In the genomic region with DNA sequence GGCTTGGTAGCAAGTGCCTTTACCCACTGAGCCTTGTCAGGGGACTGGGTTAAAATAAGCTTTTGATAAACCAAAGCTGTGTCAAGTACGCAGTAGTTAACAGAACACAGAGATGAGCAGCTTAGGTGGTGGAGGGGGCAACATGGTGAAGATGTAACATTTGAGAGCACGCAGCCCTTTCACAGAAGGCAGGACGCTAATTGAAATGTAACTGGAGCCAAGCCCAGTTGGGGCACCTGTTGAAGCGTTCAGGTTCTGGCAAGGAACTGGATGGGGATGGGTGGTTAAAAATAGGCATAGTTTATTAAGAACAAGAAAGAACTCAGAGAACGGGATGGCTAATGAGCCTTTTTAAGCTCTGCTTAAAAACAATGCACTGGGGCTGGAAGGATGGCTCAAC, we compare ENCODE assay signal across 32 mouse cellular contexts. TPM values are rescaled to one million over a fixed set of nuclear protein-coding genes. Genes with fewer than 3 reads are reported as not detected.
A peak's percentile ranks its signal among the peaks of the same experiment; 100 is the strongest.
DNase-seq lines count a peak whose midpoint lies in the region; ATAC-seq and TF ChIP-seq lines count a peak whose summit lies in the region.
"Had no signal": no experiment of that assay in that cellular context is flagged by ENCODE, and none has a peak within 500 bp of the region (broad histone marks: within the 10 kb centered on the region; RNA-seq: fewer than 3 reads in every experiment).

No protein-coding gene starts in this region.

- H3K4me1 ChIP-seq in forebrain, postnatal 0 days (ENCODE audit: insufficient read depth): no peaks in the 10 kb centered on the region
- H3K4me1 ChIP-seq in forebrain, embryonic 14.5 days (ENCODE audit: control insufficient read depth, insufficient read depth, low read length): no peaks in the 10 kb centered on the region
- H3K4me1 ChIP-seq in heart, adult 2 months (ENCODE audit: control insufficient read depth, insufficient read depth, low read length): peaks cover 3% of the 10 kb centered on the region; the same call in 1 of the 2 replicates
- H3K4me1 ChIP-seq: intestine, embryonic 15.5 days had no signal

- no peak overlapping the region for H3K4me2 ChIP-seq in forebrain, postnatal 0 days (ENCODE audit: low read depth)
- H3K4me2 ChIP-seq in forebrain, embryonic 14.5 days (ENCODE audit: low read length): no peak overlapping the region
- H3K4me2 ChIP-seq: heart, embryonic 15.5 days; intestine, embryonic 15.5 days had no signal

- no peak for TF ChIP-seq POLR2A in heart, adult 2 months (IDR thresholded peaks at IDR 0.05; ENCODE audit: insufficient read depth, low read depth, low read length)
- TF ChIP-seq POLR2A in brain, embryonic 14.5 days (IDR thresholded peaks at IDR 0.05; ENCODE audit: borderline replicate concordance, extremely low read depth, insufficient read depth, insufficient read length, poor library complexity, severe bottlenecking): no peak

- no peaks in the 10 kb centered on the region for H3K9me3 ChIP-seq in forebrain, postnatal 0 days (ENCODE audit: low read length)
- H3K9me3 ChIP-seq in forebrain, embryonic 14.5 days (replicated peaks; ENCODE audit: control insufficient read depth, low read length): no peaks in the 10 kb centered on the region
- H3K9me3 ChIP-seq: heart, embryonic 15.5 days; hindbrain, embryonic 10.5 days; intestine, embryonic 15.5 days had no signal

- no peak overlapping the region for H3K9ac ChIP-seq in forebrain, postnatal 0 days
- no peak overlapping the region for H3K9ac ChIP-seq in forebrain, embryonic 14.5 days (ENCODE audit: low read length)
- no peak overlapping the region for H3K9ac ChIP-seq in heart, adult 2 months (ENCODE audit: low read depth, low read length)
- H3K9ac ChIP-seq: heart, embryonic 15.5 days; intestine, embryonic 15.5 days; liver, embryonic 14.5 days had no signal

- H3K36me3 ChIP-seq in forebrain, postnatal 0 days (ENCODE audit: insufficient read depth): no peaks in the 10 kb centered on the region
- no peaks in the 10 kb centered on the region for H3K36me3 ChIP-seq in forebrain, embryonic 14.5 days (ENCODE audit: control insufficient read depth, insufficient read depth, low read length)
- H3K36me3 ChIP-seq in heart, adult 2 months (ENCODE audit: control insufficient read depth, insufficient read depth, low read length): no peaks in the 10 kb centered on the region
- H3K36me3 ChIP-seq: heart, embryonic 15.5 days; hindbrain, embryonic 10.5 days; intestine, embryonic 15.5 days had no signal

- no peak overlapping the region for H3K4me3 ChIP-seq in forebrain, postnatal 0 days (ENCODE audit: low read depth, low read length)
- no peak overlapping the region for H3K4me3 ChIP-seq in forebrain, embryonic 14.5 days (ENCODE audit: low read depth, low read length)
- no peak overlapping the region for H3K4me3 ChIP-seq in heart, adult 2 months
- H3K4me3 ChIP-seq: erythroblast, embryonic 14.5 days; heart, embryonic 15.5 days; hindbrain, embryonic 10.5 days; intestine, embryonic 15.5 days had no signal

- H3K79me2 ChIP-seq in heart, adult 2 months (replicated peaks; ENCODE audit: control insufficient read depth, insufficient read depth, low read length): no peaks in the 10 kb centered on the region

- peak; percentile 47 for DNase-seq in forebrain, postnatal 0 days
- DNase-seq in forebrain, embryonic 14.5 days (ENCODE audit: low spot score): no peak
- no peak for DNase-seq in heart, adult 2 months
- no peak for DNase-seq in heart, postnatal 4 days
- DNase-seq in layer of hippocampus, adult 11-12 months (ENCODE audit: low spot score): peak; percentile 55
- no peak for DNase-seq in layer of hippocampus, postnatal 25 days (ENCODE audit: extremely low spot score in 1 of 2, low spot score in 1 of 2)
- DNase-seq in brain, embryonic 14.5 days (ENCODE audit: low read depth): peak; percentile 47
- DNase-seq: adrenal gland, postnatal 14 days; cerebellum, adult 9-11 months; kidney, adult 2 months; kidney, postnatal 4 days; liver; lung, adult 2 months; lung, postnatal 10 days; midbrain, embryonic 14.5 days; thymus, adult 2 months; thymus, postnatal 36 days had no signal

- H3K27me3 ChIP-seq in forebrain, postnatal 0 days (ENCODE audit: insufficient read depth, low read length): no peaks in the 10 kb centered on the region
- H3K27me3 ChIP-seq in forebrain, embryonic 14.5 days (replicated peaks; ENCODE audit: control insufficient read depth, insufficient read depth, low read length): no peaks in the 10 kb centered on the region
- no peaks in the 10 kb centered on the region for H3K27me3 ChIP-seq in heart, adult 2 months (ENCODE audit: control insufficient read depth, insufficient read depth, low read length)
- H3K27me3 ChIP-seq: heart, embryonic 15.5 days; intestine, embryonic 15.5 days had no signal

- TF ChIP-seq EP300 in heart, adult 2 months (IDR thresholded peaks at IDR 0.05; ENCODE audit: insufficient read depth, low read depth, low read length): no peak

- no peak for ATAC-seq in forebrain, postnatal 0 days
- no peak for ATAC-seq in forebrain, embryonic 14.5 days
- ATAC-seq: CD4-positive, CD25-positive, alpha-beta regulatory T cell, adult 4 months; hindbrain, embryonic 16.5 days; intestine, embryonic 15.5 days had no signal

- no peak for TF ChIP-seq CTCF in forebrain, postnatal 0 days (IDR thresholded peaks at IDR 0.05; ENCODE audit: low read depth)
- no peak for TF ChIP-seq CTCF in heart, adult 2 months (IDR thresholded peaks at IDR 0.05)
- no peak for TF ChIP-seq CTCF in brain, embryonic 14.5 days (IDR thresholded peaks at IDR 0.05; ENCODE audit: borderline replicate concordance, extremely low read depth, insufficient read depth, insufficient read length)

- intact Hi-C loops in heart, adult 2 months (cut with DNase I): no loop called here

- H3K27ac ChIP-seq in forebrain, postnatal 0 days (ENCODE audit: low read depth, low read length): no peak overlapping the region
- no peak overlapping the region for H3K27ac ChIP-seq in forebrain, embryonic 14.5 days (ENCODE audit: low read depth, low read length)
- H3K27ac ChIP-seq in heart, adult 2 months: peak overlapping the region; percentile 17
- H3K27ac ChIP-seq: heart, embryonic 15.5 days; hindbrain, embryonic 10.5 days; intestine, embryonic 15.5 days; liver, embryonic 14.5 days had no signal

- WGBS in forebrain, postnatal 0 days: 59% methylated on average over 5 of the region's 5 CpGs
- 71% methylated on average over 5 of the region's 5 CpGs for WGBS in forebrain, embryonic 14.5 days
- WGBS in heart, adult 2 months: 42% methylated on average over 5 of the region's 5 CpGs

RNA-seq across cellular contexts. Expression of gene St6galnac1, which starts 24.1 kb away (rescaled TPM):
- not detected in 2 replicates for total RNA-seq in forebrain, postnatal 0 days (2014; rRNA removed)
- polyA plus RNA-seq in forebrain, postnatal 0 days (2015; fragmentation: Nextera tagmentation; extraction: Ambion mirVana): not detected in 2 replicates
- polyA plus RNA-seq in forebrain, embryonic 14.5 days (2014; fragmentation: Nextera tagmentation; extraction: Ambion mirVana): not detected in 2 replicates
- not detected for total RNA-seq in heart, adult 2 months (2021)
- not detected in 2 replicates for polyA plus RNA-seq in heart, adult 2 months (2012; rRNA removed)
- total RNA-seq in heart, postnatal 4 days (2021): not detected
- total RNA-seq in layer of hippocampus, postnatal 25 days (2021): not detected
- polyA plus RNA-seq in brain, embryonic 14.5 days (2012; rRNA removed): not detected in 2 replicates
- total RNA-seq: adrenal gland, postnatal 14 days; gastrocnemius, postnatal 36 days; layer of hippocampus, postnatal 36 days; left cerebral cortex, postnatal 10 days; monocyte, adult 5-6 weeks had no signal
- polyA plus RNA-seq: erythroblast, embryonic 14.5 days; forebrain, embryonic 11.5 days; heart, embryonic 15.5 days; hindbrain, embryonic 10.5 days; hindbrain, embryonic 16.5 days; intestine, embryonic 15.5 days; kidney, embryonic 16.5 days; limb, embryonic 11.5 days; liver, embryonic 14.5 days; midbrain, embryonic 14.5 days; neural tube, embryonic 14.5 days had no signal

RNA-seq across cellular contexts. Expression of gene Mxra7, which starts 28.5 kb away (rescaled TPM):
- total RNA-seq in forebrain, postnatal 0 days (2014; rRNA removed): 9.8 TPM in 2 replicates
- polyA plus RNA-seq in forebrain, postnatal 0 days (2015; fragmentation: Nextera tagmentation; extraction: Ambion mirVana): 11.7 and 16.0 TPM in 2 replicates
- polyA plus RNA-seq in forebrain, embryonic 14.5 days (2014; fragmentation: Nextera tagmentation; extraction: Ambion mirVana): 3.6 and 3.8 TPM in 2 replicates
- 10 to 100 TPM; 15.1 to 19.4 TPM for total RNA-seq in heart, adult 2 months (2021)
- 10.4 and 15.6 TPM in 2 replicates for polyA plus RNA-seq in heart, adult 2 months (2012; rRNA removed)
- 10 to 100 TPM; 40.9 to 42.9 TPM for total RNA-seq in heart, postnatal 4 days (2021)
- total RNA-seq in layer of hippocampus, postnatal 25 days (2021): 10 to 100 TPM; 16.8 to 21.2 TPM
- 14.2 and 30.5 TPM in 2 replicates for polyA plus RNA-seq in brain, embryonic 14.5 days (2012; rRNA removed)
- total RNA-seq: monocyte, adult 5-6 weeks had no signal
- polyA plus RNA-seq: CD4-positive, CD25-positive, alpha-beta regulatory T cell, adult 4 months had no signal

RNA-seq across cellular contexts. Expression of gene Mettl23, which starts 43.7 kb away (rescaled TPM):
- 40.3 and 55.4 TPM in 2 replicates for total RNA-seq in forebrain, postnatal 0 days (2014; rRNA removed)
- 54.2 and 69.3 TPM in 2 replicates for polyA plus RNA-seq in forebrain, postnatal 0 days (2015; fragmentation: Nextera tagmentation; extraction: Ambion mirVana)
- polyA plus RNA-seq in forebrain, embryonic 14.5 days (2014; fragmentation: Nextera tagmentation; extraction: Ambion mirVana): 79.2 and 100 TPM in 2 replicates
- 10 to 100 TPM; 38.3 to 40.5 TPM for total RNA-seq in heart, adult 2 months (2021)
- 34.3 and 59.4 TPM in 2 replicates for polyA plus RNA-seq in heart, adult 2 months (2012; rRNA removed)
- 10 to 100 TPM; 31.0 to 32.2 TPM for total RNA-seq in heart, postnatal 4 days (2021)
- total RNA-seq in layer of hippocampus, postnatal 25 days (2021): 10 to 100 TPM; 23.8 to 29.5 TPM
- polyA plus RNA-seq in brain, embryonic 14.5 days (2012; rRNA removed): 44.6 and 67.6 TPM in 2 replicates

RNA-seq across cellular contexts. Expression of gene Jmjd6, which starts 43.9 kb away (rescaled TPM):
- total RNA-seq in forebrain, postnatal 0 days (2014; rRNA removed): 41.4 and 55.9 TPM in 2 replicates
- 48.1 and 50.1 TPM in 2 replicates for polyA plus RNA-seq in forebrain, postnatal 0 days (2015; fragmentation: Nextera tagmentation; extraction: Ambion mirVana)
- polyA plus RNA-seq in forebrain, embryonic 14.5 days (2014; fragmentation: Nextera tagmentation; extraction: Ambion mirVana): 64.6 and 81.1 TPM in 2 replicates
- 10 to 100 TPM; 34.1 to 37.4 TPM for total RNA-seq in heart, adult 2 months (2021)
- 14.6 and 20.9 TPM in 2 replicates for polyA plus RNA-seq in heart, adult 2 months (2012; rRNA removed)
- 10 to 100 TPM; 41.2 to 43.3 TPM for total RNA-seq in heart, postnatal 4 days (2021)
- total RNA-seq in layer of hippocampus, postnatal 25 days (2021): 10 to 100 TPM; 30.3 TPM
- 34.9 and 44.1 TPM in 2 replicates for polyA plus RNA-seq in brain, embryonic 14.5 days (2012; rRNA removed)

RNA-seq across cellular contexts. Expression of gene Mfsd11, which starts 52.9 kb away (rescaled TPM):
- 29.9 and 38.2 TPM in 2 replicates for total RNA-seq in forebrain, postnatal 0 days (2014; rRNA removed)
- 46.8 and 52.4 TPM in 2 replicates for polyA plus RNA-seq in forebrain, postnatal 0 days (2015; fragmentation: Nextera tagmentation; extraction: Ambion mirVana)
- 31.8 and 46.6 TPM in 2 replicates for polyA plus RNA-seq in forebrain, embryonic 14.5 days (2014; fragmentation: Nextera tagmentation; extraction: Ambion mirVana)
- 10 to 100 TPM; 29.9 to 33.5 TPM for total RNA-seq in heart, adult 2 months (2021)
- polyA plus RNA-seq in heart, adult 2 months (2012; rRNA removed): 23.8 and 27.9 TPM in 2 replicates
- total RNA-seq in heart, postnatal 4 days (2021): 10 to 100 TPM; 26.9 to 35.6 TPM
- 10 to 100 TPM; 35.8 to 49.4 TPM for total RNA-seq in layer of hippocampus, postnatal 25 days (2021)
- polyA plus RNA-seq in brain, embryonic 14.5 days (2012; rRNA removed): 36.4 and 40.6 TPM in 2 replicates

Comparison
In these comparisons a context has a peak if more than half of its experiments do, and no peak if none do; other contexts are left out.
1. DNase-seq: peak in forebrain, postnatal 0 days (single experiment), layer of hippocampus, adult 11-12 months (single experiment) and brain, embryonic 14.5 days (single experiment); none in forebrain, embryonic 14.5 days (single experiment), heart, adult 2 months (0 of 2), heart, postnatal 4 days (single experiment) and layer of hippocampus, postnatal 25 days (0 of 2).